Mouse (Mus musculus) Muller cell, postnatal 12 days (primary cell): ENCODE results near the gene Qars.

Experiments used
- DNase-seq: peaks from one replicate; pipeline ENCODE4 v3.0.0-alpha.2; 2015; ENCODE audit errors: inconsistent ontology term

The Qars gene

GRCm38 (mm10) chr9:108507619-108508434 is at the start of gene Qars:
Gene Qars, plus strand, starts transcription at chr9:108507706.
- DNase-seq, result peak; percentile 99

- no peak for DNase-seq
Observed at GRCm38 (mm10) chr9:108459939-108460318, 47.6 kb upstream of the Qars start.

- peak; percentile 87 for DNase-seq
Observed at GRCm38 (mm10) chr9:108460319-108461178, 47.0 kb upstream of the Qars start, which contains the start of gene Ccdc71. Gene Ccdc71, plus strand, starts transcription at chr9:108460527.

- no peak for DNase-seq
Observed at GRCm38 (mm10) chr9:108461181-108461631, 46.3 kb upstream of the Qars start, which contains the start of gene Klhdc8b. Gene Klhdc8b, minus strand, starts transcription at chr9:108461581.

- no peak for DNase-seq
Observed at GRCm38 (mm10) chr9:108461675-108462074, 45.8 kb upstream of the Qars start.

- no peak for DNase-seq
Observed at GRCm38 (mm10) chr9:108462192-108462591, 45.3 kb upstream of the Qars start.

- DNase-seq, result no peak
Observed at GRCm38 (mm10) chr9:108463713-108464112, 43.8 kb upstream of the Qars start.

- no peak for DNase-seq
Observed at GRCm38 (mm10) chr9:108466219-108466618, 41.3 kb upstream of the Qars start.

- no peak for DNase-seq
Observed at GRCm38 (mm10) chr9:108469430-108469829, 38.1 kb upstream of the Qars start.

- DNase-seq, result no peak
Observed at GRCm38 (mm10) chr9:108469845-108470244, 37.7 kb upstream of the Qars start.

GRCm38 (mm10) chr9:108474528-108474927 is 33.0 kb upstream of the Qars start:
- DNase-seq, result no peak

- peak; percentile 89 for DNase-seq
Observed at GRCm38 (mm10) chr9:108478638-108479156, 28.8 kb upstream of the Qars start.

GRCm38 (mm10) chr9:108479241-108479640 is 28.3 kb upstream of the Qars start:
- DNase-seq, result no peak

GRCm38 (mm10) chr9:108479721-108480351 is 27.7 kb upstream of the Qars start, which contains the start of gene Lamb2:
Gene Lamb2, plus strand, starts transcription at chr9:108479736.
- no peak for DNase-seq

- DNase-seq, result no peak
Observed at GRCm38 (mm10) chr9:108480813-108481519, 26.5 kb upstream of the Qars start.

GRCm38 (mm10) chr9:108481520-108482210 is 25.8 kb upstream of the Qars start:
- DNase-seq, result no peak

- no peak for DNase-seq
Observed at GRCm38 (mm10) chr9:108483051-108483790, 24.3 kb upstream of the Qars start.

GRCm38 (mm10) chr9:108484021-108484420 is 23.5 kb upstream of the Qars start:
- no peak for DNase-seq

- no peak for DNase-seq
Observed at GRCm38 (mm10) chr9:108485301-108485875, 22.1 kb upstream of the Qars start.
